Mouse (Mus musculus) heart, embryonic 15.5 days (tissue): Measurements from ENCODE around the gene Tmem212. TPM values are rescaled to one million over a fixed set of nuclear protein-coding genes. Genes with fewer than 3 reads are reported as not detected.

Experiments
- ATAC-seq: fragments of 200-750 bp; cut with Nextera tagmentation; replicated peaks from 2 replicates; pipeline ENCODE4 v1.8.0; 2017; ENCODE audit warnings: low read depth, moderate TSS enrichment; ENCODE audit not compliant: insufficient number of reproducible peaks, insufficient read depth, low FRiP score
- H3K27ac ChIP-seq: fragments of 300-500 bp; sonication (generic); 2 replicates; pipeline ENCODE4 v1.5.1; 2015; ENCODE audit warnings: mild to moderate bottlenecking, inconsistent platforms
- H3K27me3 ChIP-seq: fragments of 300-500 bp; sonication (generic); 2 replicates; pipeline ENCODE4 v1.6.1; 2015; ENCODE audit warnings: inconsistent platforms
- H3K36me3 ChIP-seq: fragments of 300-500 bp; sonication (generic); 2 replicates; pipeline ENCODE4 v1.6.1; 2015; ENCODE audit warnings: mild to moderate bottlenecking, inconsistent platforms
- H3K4me1 ChIP-seq: fragments of 300-500 bp; sonication (generic); replicated peaks from 2 replicates; pipeline ENCODE4 v1.6.1; 2015; ENCODE audit warnings: inconsistent platforms
- H3K4me2 ChIP-seq: fragments of 300-500 bp; sonication (generic); 2 replicates; pipeline ENCODE4 v1.6.1; 2015; ENCODE audit warnings: inconsistent platforms, mild to moderate bottlenecking, moderate library complexity
- H3K4me3 ChIP-seq: fragments of 300-500 bp; sonication (generic); 2 replicates; pipeline ENCODE4 v1.5.1; 2015; ENCODE audit warnings: mild to moderate bottlenecking, inconsistent platforms
- H3K9ac ChIP-seq: fragments of 300-500 bp; sonication (generic); 2 replicates; pipeline ENCODE4 v1.6.1; 2015; ENCODE audit warnings: mild to moderate bottlenecking, inconsistent platforms
- H3K9me3 ChIP-seq: fragments of 300-500 bp; sonication (generic); replicated peaks from 2 replicates; pipeline ENCODE4 v1.6.1; 2016; ENCODE audit warnings: inconsistent platforms
- WGBS: fragments of 180-500 bp; shearing (Covaris S2); methylation state at CpG from one replicate; pipeline ENCODE4 v1.1.7; 2015; ENCODE audit warnings: mixed read lengths; 5-methylcytosine and 5-hydroxymethylcytosine counted together
- polyA plus RNA-seq: library from polyadenylated mRNA; unstranded; fragments of >200 nt; fragmentation: Nextera tagmentation; extraction: Ambion mirVana; gene quantifications from 2 replicates; pipeline ENCODE4 v1.2.1, GENCODE M21; 2015

Tmem212 gene
- polyA plus RNA-seq, 1 experiment from 2014 or later: not detected

DNA sequence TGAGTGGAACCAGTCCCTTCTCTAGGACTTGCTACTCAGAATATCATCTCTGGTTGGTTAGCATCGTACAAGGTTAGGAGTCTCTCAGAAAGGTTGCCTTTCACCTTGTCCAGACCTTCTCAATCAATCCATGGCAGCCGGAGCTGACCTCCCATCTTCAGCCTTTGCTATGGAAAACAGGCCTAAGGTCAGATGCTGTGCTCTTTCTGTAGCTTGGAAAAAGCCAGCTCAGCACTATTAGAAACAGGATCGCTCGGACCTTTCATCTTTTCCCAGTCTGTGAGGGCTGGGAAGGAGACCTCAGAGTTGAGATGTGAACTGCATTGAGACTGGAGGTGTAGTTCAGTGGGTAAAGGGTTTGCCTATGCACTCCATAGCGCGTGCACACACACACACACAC lies 10.6 kb downstream of the Tmem212 start:
- WGBS: 79% methylated on average over 6 of the region's 6 CpGs
- Histone ChIP-seq H3K4me2 (no peak overlapping the region), H3K36me3 (no peaks in the 10 kb centered on the region), H3K9me3 (no peaks in the 10 kb centered on the region), H3K4me1 (peaks cover 16% of the 10 kb centered on the region), H3K27ac (no peak overlapping the region), H3K9ac (no peak overlapping the region), H3K27me3 (no peaks in the 10 kb centered on the region), H3K4me3 (no peak overlapping the region)
- no peak for ATAC-seq

- WGBS: 58% methylated on average over 6 of the region's 6 CpGs
- Histone ChIP-seq H3K27me3 (no peaks in the 10 kb centered on the region), H3K27ac (peak overlapping the region; percentile 72), H3K4me3 (no peak overlapping the region), H3K9ac (no peak overlapping the region), H3K4me1 (peaks cover 11% of the 10 kb centered on the region), H3K36me3 (no peaks in the 10 kb centered on the region), H3K9me3 (no peaks in the 10 kb centered on the region), H3K4me2 (no peak overlapping the region)
- peak; percentile 50; the same call in 1 of the 2 replicates for ATAC-seq
Observed at GRCm38 (mm10) chr3:27881897-27882835, 14.0 kb downstream of the Tmem212 start.

DNA sequence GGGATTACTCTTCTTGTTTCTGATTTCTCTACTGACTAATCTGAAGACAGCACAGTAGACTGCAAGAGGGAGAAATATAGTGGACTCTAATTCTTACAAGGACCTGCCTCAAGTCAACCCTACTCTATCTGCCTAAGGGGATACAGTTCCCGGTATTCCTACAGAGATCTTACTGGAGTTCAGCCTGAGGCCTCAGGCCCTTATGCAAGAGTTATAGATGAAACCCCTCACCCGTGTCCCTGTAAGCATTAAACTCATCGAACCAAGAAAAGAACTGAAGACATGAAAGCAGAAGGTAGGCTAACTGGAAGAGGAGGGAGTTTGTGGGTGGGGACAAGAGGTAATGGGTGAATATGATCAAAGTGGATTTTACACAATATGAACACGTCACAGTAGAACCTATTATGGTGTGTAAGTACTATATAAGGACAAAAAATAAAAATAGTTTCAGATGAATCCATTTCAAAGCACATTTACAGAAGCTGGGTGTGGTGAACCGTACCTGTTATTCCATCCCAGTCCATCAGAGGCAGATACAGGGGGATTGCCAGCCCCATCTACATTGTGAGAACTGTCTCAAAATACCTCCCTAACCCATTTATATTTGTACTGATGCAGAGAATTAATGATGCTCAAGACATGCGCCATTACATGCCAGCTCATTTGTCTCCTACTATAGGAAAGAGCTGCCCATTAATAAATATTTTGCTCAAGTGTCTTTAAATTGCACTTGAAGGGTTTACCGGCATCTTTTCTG lies 17.1 kb downstream of the Tmem212 start:
- Histone ChIP-seq H3K9ac (no peak overlapping the region), H3K36me3 (no peaks in the 10 kb centered on the region), H3K4me1 (peaks cover 11% of the 10 kb centered on the region), H3K9me3 (no peaks in the 10 kb centered on the region), H3K4me3 (no peak overlapping the region), H3K27ac (no peak overlapping the region), H3K4me2 (no peak overlapping the region), H3K27me3 (no peaks in the 10 kb centered on the region)
- ATAC-seq: no peak
- WGBS: 84% methylated on average over 7 of the region's 7 CpGs

- no peaks in the 10 kb centered on the region for H3K27me3 ChIP-seq
- H3K4me3 ChIP-seq: no peak overlapping the region
- H3K4me2 ChIP-seq: no peak overlapping the region
- no peaks in the 10 kb centered on the region for H3K4me1 ChIP-seq
- no peak overlapping the region for H3K9ac ChIP-seq
- ATAC-seq: no peak
- H3K36me3 ChIP-seq: no peaks in the 10 kb centered on the region
- H3K9me3 ChIP-seq: no peaks in the 10 kb centered on the region
- no peak overlapping the region for H3K27ac ChIP-seq
- 76% methylated on average over 9 of the region's 9 CpGs for WGBS
Observed at GRCm38 (mm10) chr3:27873268-27874073, 22.7 kb downstream of the Tmem212 start.

DNA sequence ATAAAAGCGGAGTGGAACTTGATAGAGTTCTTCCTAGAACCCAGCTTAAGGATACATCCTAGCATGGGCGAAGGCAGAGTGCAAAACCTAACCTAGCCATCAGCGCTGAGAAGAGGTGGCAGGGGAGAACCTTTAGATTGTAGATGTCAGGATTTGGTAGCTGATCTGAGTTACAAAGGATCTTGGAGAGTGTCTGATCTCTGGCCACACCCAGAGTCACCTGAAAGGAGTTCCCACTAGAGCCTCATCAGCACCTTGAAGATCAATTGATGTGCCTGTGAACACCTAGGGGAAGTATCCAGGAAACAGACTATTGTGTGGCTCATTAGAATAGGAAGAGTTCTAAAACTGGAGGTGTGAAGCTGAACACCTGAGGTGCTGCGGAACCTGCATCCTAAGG lies 23.7 kb downstream of the Tmem212 start:
- H3K9ac ChIP-seq: no peak overlapping the region
- H3K4me3 ChIP-seq: no peak overlapping the region
- H3K27me3 ChIP-seq: no peaks in the 10 kb centered on the region
- no peaks in the 10 kb centered on the region for H3K4me1 ChIP-seq
- H3K9me3 ChIP-seq: no peaks in the 10 kb centered on the region
- no peak overlapping the region for H3K4me2 ChIP-seq
- H3K27ac ChIP-seq: no peak overlapping the region
- H3K36me3 ChIP-seq: no peaks in the 10 kb centered on the region
- WGBS: 83% methylated on average over 4 of the region's 4 CpGs
- ATAC-seq: no peak

DNA sequence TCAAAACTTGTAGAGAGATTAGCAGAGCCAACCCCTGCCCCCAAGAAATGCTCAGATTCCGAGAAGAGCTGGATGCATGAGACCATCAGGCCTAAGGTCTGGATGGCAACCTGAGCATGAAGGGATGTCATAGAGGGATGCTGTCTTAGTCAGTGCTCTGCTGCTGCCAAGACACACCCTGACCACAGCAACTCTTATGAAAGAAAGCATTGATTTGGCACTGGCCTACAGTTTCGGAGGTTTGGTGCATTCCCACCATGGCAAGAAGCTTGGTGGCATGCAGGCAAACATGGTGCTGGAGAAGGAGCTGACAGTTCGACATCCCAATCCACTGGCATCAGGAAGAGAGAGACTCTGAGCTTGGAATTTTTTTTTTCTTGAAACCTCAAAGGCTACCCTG lies 24.3 kb downstream of the Tmem212 start:
- H3K36me3 ChIP-seq: no peaks in the 10 kb centered on the region
- H3K4me1 ChIP-seq: no peaks in the 10 kb centered on the region
- no peak overlapping the region for H3K27ac ChIP-seq
- H3K9ac ChIP-seq: no peak overlapping the region
- no peak for ATAC-seq
- H3K4me3 ChIP-seq: no peak overlapping the region
- no peak overlapping the region for H3K4me2 ChIP-seq
- no peaks in the 10 kb centered on the region for H3K27me3 ChIP-seq
- no peaks in the 10 kb centered on the region for H3K9me3 ChIP-seq
- WGBS: 81% methylated on average over 3 of the region's 3 CpGs

- Histone ChIP-seq H3K27ac (no peak overlapping the region), H3K27me3 (no peaks in the 10 kb centered on the region), H3K4me2 (no peak overlapping the region), H3K9me3 (no peaks in the 10 kb centered on the region), H3K4me1 (no peaks in the 10 kb centered on the region), H3K9ac (no peak overlapping the region), H3K4me3 (no peak overlapping the region), H3K36me3 (no peaks in the 10 kb centered on the region)
- 73% methylated on average over 4 of the region's 4 CpGs for WGBS
- ATAC-seq: no peak
Observed at GRCm38 (mm10) chr3:27871371-27871770, 24.8 kb downstream of the Tmem212 start.

DNA sequence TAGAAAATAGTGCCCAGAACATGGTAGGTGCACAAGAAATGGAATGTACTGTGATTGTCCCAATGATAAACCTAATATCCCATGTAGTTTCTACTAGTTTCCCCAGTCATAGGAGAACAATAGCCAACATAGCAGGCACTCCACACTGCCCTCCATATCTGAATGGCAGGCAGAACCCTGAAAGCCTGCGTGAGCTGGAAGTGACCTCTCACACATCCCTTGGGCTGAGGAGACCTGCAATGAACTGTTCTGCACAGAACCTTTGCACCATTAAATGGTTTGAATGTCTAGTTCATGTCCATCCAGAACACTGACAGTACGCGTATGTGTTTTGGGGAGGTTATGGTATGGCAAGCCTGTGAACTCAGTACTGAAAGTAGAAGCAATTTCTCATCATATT lies 27.5 kb downstream of the Tmem212 start:
- Histone ChIP-seq H3K9me3 (no peaks in the 10 kb centered on the region), H3K27me3 (no peaks in the 10 kb centered on the region), H3K27ac (no peak overlapping the region), H3K4me2 (no peak overlapping the region), H3K36me3 (no peaks in the 10 kb centered on the region), H3K4me1 (peaks cover 3% of the 10 kb centered on the region), H3K4me3 (no peak overlapping the region), H3K9ac (no peak overlapping the region)
- WGBS: 91% methylated on average over 3 of the region's 3 CpGs
- no peak for ATAC-seq

DNA sequence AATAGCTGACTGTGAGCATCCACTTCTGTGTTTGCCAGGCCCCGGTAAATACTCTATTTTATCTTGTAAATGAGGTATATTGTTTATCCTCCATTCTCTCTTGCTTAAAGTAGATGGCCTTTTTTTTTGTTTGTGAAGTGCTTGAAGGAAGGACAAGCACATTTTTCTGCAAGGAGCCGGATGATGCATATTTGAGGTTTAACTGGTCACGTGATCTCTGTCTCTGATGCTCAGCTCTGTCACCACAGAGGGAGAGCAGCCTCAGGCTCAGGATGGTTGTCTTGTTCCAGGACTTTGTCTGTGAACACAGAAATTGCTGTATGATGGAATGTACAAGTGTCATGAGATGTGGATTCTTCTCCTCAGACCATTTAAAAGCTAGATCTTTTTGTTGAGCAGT lies 28.4 kb downstream of the Tmem212 start:
- no peaks in the 10 kb centered on the region for H3K9me3 ChIP-seq
- no peaks in the 10 kb centered on the region for H3K27me3 ChIP-seq
- no peak overlapping the region for H3K4me3 ChIP-seq
- no peak overlapping the region for H3K9ac ChIP-seq
- no peaks in the 10 kb centered on the region for H3K36me3 ChIP-seq
- H3K4me1 ChIP-seq: peaks cover 11% of the 10 kb centered on the region
- no peak overlapping the region for H3K27ac ChIP-seq
- ATAC-seq: no peak
- WGBS: 70% methylated on average over 3 of the region's 3 CpGs
- no peak overlapping the region for H3K4me2 ChIP-seq

- Histone ChIP-seq H3K36me3 (no peaks in the 10 kb centered on the region), H3K9me3 (no peaks in the 10 kb centered on the region), H3K4me3 (peak overlapping the region; percentile 38), H3K27ac (peak overlapping the region; percentile 89), H3K27me3 (no peaks in the 10 kb centered on the region), H3K4me1 (peaks cover 53% of the 10 kb centered on the region), H3K9ac (peak overlapping the region; percentile 25; the same call in 1 of the 2 replicates), H3K4me2 (peak overlapping the region; percentile 57)
- peak; percentile 84 for ATAC-seq
- WGBS: 6% methylated on average over 16 of the region's 16 CpGs
Observed at GRCm38 (mm10) chr3:27862821-27863740, 33.1 kb downstream of the Tmem212 start.
